Mouse (Mus musculus) hindbrain, embryonic 16.5 days (tissue): Measurements from ENCODE around the gene Alpk1. TPM values are rescaled to one million over a fixed set of nuclear protein-coding genes. Genes with fewer than 3 reads are reported as not detected.

Source experiments
- ATAC-seq: fragments of 200-750 bp; cut with Nextera tagmentation; 2 replicates; pipeline ENCODE4 v1.8.0; 2017; ENCODE audit warnings: moderate TSS enrichment, moderate library complexity
- H3K27ac ChIP-seq: fragments of 300-500 bp; sonication (generic); 2 replicates; pipeline ENCODE4 v1.5.1; 2014; ENCODE audit warnings: low read depth, mild to moderate bottlenecking, control low read depth, low read length, moderate library complexity
- H3K27me3 ChIP-seq: fragments of 300-500 bp; sonication (generic); replicated peaks from 2 replicates; pipeline ENCODE4 v1.6.1; 2014; ENCODE audit warnings: low read length; ENCODE audit not compliant: control insufficient read depth, insufficient read depth
- H3K36me3 ChIP-seq: fragments of 300-500 bp; sonication (generic); 2 replicates; pipeline ENCODE4 v1.6.1; 2014; ENCODE audit warnings: mild to moderate bottlenecking, low read length, moderate library complexity, mixed read lengths; ENCODE audit not compliant: control insufficient read depth, insufficient read depth
- H3K4me1 ChIP-seq: fragments of 300-500 bp; sonication (generic); 2 replicates; pipeline ENCODE4 v1.6.1; 2014; ENCODE audit warnings: low read depth, low read length; ENCODE audit not compliant: control insufficient read depth, insufficient read depth
- H3K4me2 ChIP-seq: fragments of 300-500 bp; sonication (generic); 2 replicates; pipeline ENCODE4 v1.6.1; 2014; ENCODE audit warnings: mild to moderate bottlenecking, low read length, control low read depth, moderate library complexity
- H3K4me3 ChIP-seq: fragments of 300-500 bp; sonication (generic); 2 replicates; pipeline ENCODE4 v1.5.1; 2014; ENCODE audit warnings: mild to moderate bottlenecking, low read length, control low read depth, moderate library complexity
- H3K9ac ChIP-seq: fragments of 300-500 bp; sonication (generic); 2 replicates; pipeline ENCODE4 v1.6.1; 2014; ENCODE audit warnings: low read depth, mild to moderate bottlenecking, control low read depth, low read length, moderate library complexity
- H3K9me3 ChIP-seq: fragments of 300-500 bp; sonication (generic); 2 replicates; pipeline ENCODE4 v1.6.1; 2014; ENCODE audit warnings: mild to moderate bottlenecking, low read length, moderate library complexity; ENCODE audit not compliant: control insufficient read depth
- WGBS: fragments of 180-500 bp; shearing (Covaris S2); extraction: QIAGEN DNeasy Blood & Tissue Kit; methylation state at CpG from one replicate; pipeline ENCODE4 v1.1.7; 2014; 5-methylcytosine and 5-hydroxymethylcytosine counted together
- polyA plus RNA-seq: library from polyadenylated mRNA; unstranded; fragments of >200 nt; fragmentation: Nextera tagmentation; extraction: Ambion mirVana; gene quantifications from 2 replicates; pipeline ENCODE4 v1.2.1, GENCODE M21; 2015

Gene Alpk1
- polyA plus RNA-seq, 1 experiment from 2014 or later = 0.46 TPM

- no peak overlapping the region for H3K4me3 ChIP-seq
- peaks cover 2% of the 10 kb centered on the region for H3K4me1 ChIP-seq
- H3K36me3 ChIP-seq = no peaks in the 10 kb centered on the region
- peaks cover 4% of the 10 kb centered on the region; the same call in 1 of the 2 replicates for H3K27me3 ChIP-seq
- H3K27ac ChIP-seq = no peak overlapping the region
- H3K4me2 ChIP-seq = no peak overlapping the region
- H3K9ac ChIP-seq = no peak overlapping the region
- H3K9me3 ChIP-seq = no peaks in the 10 kb centered on the region
- ATAC-seq = no peak
- WGBS = 89% methylated on average over 3 of the region's 3 CpGs
Observed at GRCm38 (mm10) chr3:127711536-127711935, 68.8 kb downstream of the Alpk1 start.

GRCm38 (mm10) chr3:127707089-127707485, 73.2 kb downstream of the Alpk1 start:
- Histone ChIP-seq H3K4me1 (peaks cover 5% of the 10 kb centered on the region), H3K4me2 (no peak overlapping the region), H3K4me3 (no peak overlapping the region), H3K9ac (no peak overlapping the region), H3K27me3 (peaks cover 4% of the 10 kb centered on the region; the same call in 1 of the 2 replicates), H3K36me3 (no peaks in the 10 kb centered on the region), H3K27ac (no peak overlapping the region), H3K9me3 (no peaks in the 10 kb centered on the region)
- WGBS = 22% methylated on average over 5 of the region's 5 CpGs
- ATAC-seq = no peak

DNA sequence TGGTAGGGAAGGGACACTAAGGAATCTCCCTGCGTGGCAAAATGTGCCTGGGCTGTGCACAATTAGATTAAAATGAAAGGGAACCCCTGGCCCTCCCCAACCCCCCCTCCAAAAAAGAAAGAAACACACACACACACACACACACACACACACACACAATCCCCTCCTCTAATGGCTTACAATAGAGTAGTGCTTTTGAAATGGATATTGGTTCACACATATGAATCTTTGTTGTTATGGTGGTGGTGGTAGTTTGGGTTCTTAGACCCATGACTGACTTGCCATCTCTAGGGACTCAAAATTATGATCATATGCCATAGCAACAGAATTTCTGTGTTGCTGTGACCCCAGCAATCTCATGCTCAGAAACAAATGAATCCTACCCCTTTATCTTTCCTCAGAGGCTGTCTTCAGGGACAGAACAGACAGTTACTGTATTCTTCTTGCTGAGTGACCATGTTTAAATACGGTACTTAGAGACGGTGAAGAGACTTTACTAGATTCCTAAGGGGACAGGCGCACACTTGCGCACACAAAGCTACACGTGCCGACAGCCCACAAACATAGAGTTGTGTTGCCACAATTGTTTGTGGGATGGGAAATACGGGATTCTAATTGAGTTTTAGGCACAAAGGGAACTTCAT, 73.8 kb downstream of the Alpk1 start:
- Histone ChIP-seq H3K27ac (no peak overlapping the region; the same call in 1 of the 2 replicates), H3K4me1 (peaks cover 5% of the 10 kb centered on the region), H3K4me3 (peak overlapping the region; percentile 29), H3K9ac (no peak overlapping the region), H3K4me2 (peak overlapping the region; percentile 56), H3K9me3 (no peaks in the 10 kb centered on the region), H3K27me3 (peaks cover 4% of the 10 kb centered on the region; the same call in 1 of the 2 replicates), H3K36me3 (no peaks in the 10 kb centered on the region)
- 36% methylated on average over 8 of the region's 8 CpGs for WGBS
- ATAC-seq = peak; percentile 35; the same call in 1 of the 2 replicates

DNA sequence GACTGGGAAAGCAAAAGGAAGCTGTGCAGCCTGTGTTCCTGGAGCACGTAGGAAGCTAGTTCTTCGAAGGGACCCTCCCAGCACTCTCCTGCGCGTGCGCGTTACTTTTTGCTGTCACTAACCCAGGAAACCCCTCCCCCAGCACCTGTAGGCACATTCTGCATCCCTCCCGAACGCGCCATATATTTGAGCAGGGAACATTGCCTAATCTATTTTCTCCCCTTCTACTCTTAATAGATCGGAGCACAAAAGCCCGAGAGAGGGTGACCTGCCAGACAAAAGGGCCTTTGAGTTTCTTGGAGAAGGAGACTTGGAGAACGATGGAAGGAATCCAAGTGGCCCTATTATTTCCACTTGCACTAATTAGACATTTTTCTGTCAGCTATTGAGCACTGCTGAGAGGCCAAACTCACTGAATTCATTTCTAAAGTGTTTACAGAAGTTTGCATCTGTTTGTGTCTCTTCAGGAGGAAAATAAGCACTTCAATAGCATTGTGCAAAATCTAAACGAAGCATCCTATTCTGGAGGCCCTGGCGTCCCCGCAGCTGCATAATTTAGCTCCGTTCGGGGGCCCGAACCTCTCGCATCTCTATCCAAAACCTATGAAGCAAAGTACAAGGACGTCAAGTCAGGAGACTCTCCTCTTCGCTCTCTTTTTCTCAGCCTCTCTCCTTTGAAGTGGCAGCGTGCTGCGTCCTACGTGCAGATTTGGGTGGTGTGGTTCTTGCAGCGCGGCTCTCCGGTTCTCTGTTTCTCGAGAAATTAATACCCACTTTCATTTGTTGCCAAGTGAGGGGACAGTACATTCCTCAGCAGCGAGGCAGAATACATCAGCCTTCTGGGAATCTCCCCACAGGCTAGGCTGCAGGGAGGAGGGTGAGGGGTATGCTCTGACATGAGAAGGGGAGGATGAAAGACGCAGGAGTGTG, 74.5 kb downstream of the Alpk1 start:
- H3K4me1 ChIP-seq = peaks cover 5% of the 10 kb centered on the region
- 4% methylated on average over 30 of the region's 30 CpGs for WGBS
- peak overlapping the region; percentile 29 for H3K4me3 ChIP-seq
- H3K27ac ChIP-seq = peak overlapping the region; percentile 36
- no peaks in the 10 kb centered on the region for H3K9me3 ChIP-seq
- H3K27me3 ChIP-seq = peaks cover 2% of the 10 kb centered on the region
- H3K9ac ChIP-seq = peak overlapping the region; percentile 11; the same call in 1 of the 2 replicates
- ATAC-seq = peak; percentile 86
- no peaks in the 10 kb centered on the region for H3K36me3 ChIP-seq
- H3K4me2 ChIP-seq = peak overlapping the region; percentile 56

DNA sequence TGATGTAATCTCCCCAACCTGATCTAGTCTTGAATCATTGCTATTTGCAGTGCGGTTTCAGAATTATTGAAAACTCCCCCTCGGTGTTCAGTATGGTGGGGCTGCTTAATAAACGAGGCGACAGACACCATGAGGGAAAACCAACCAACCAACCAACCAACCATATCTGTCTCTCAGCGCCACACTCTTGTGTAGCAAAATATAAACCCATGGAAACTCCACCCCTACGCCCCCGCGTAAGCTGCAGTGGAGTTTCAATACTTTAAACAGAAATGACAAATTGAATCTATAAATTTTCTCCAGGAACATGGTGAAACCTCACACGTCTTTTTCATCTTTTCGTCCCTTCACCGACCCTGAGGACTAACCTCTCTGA, 75.2 kb downstream of the Alpk1 start:
- ATAC-seq = peak; percentile 28; the same call in 1 of the 2 replicates
- peak overlapping the region; percentile 29 for H3K4me3 ChIP-seq
- H3K9me3 ChIP-seq = no peaks in the 10 kb centered on the region
- H3K27ac ChIP-seq = no peak overlapping the region
- WGBS = 55% methylated on average over 11 of the region's 11 CpGs
- no peaks in the 10 kb centered on the region for H3K36me3 ChIP-seq
- peaks cover 5% of the 10 kb centered on the region for H3K4me1 ChIP-seq
- no peak overlapping the region for H3K9ac ChIP-seq
- peak overlapping the region; percentile 56 for H3K4me2 ChIP-seq
- H3K27me3 ChIP-seq = peaks cover 2% of the 10 kb centered on the region

- no peak for ATAC-seq
- H3K9ac ChIP-seq = no peak overlapping the region
- no peak overlapping the region for H3K4me2 ChIP-seq
- no peaks in the 10 kb centered on the region for H3K9me3 ChIP-seq
- H3K27ac ChIP-seq = no peak overlapping the region
- peaks cover 5% of the 10 kb centered on the region for H3K27me3 ChIP-seq
- peaks cover 2% of the 10 kb centered on the region; the same call in 1 of the 2 replicates for H3K4me1 ChIP-seq
- H3K4me3 ChIP-seq = no peak overlapping the region
- WGBS = 54% methylated on average over 4 of the region's 4 CpGs
- no peaks in the 10 kb centered on the region for H3K36me3 ChIP-seq
Observed at GRCm38 (mm10) chr3:127701196-127701825, 79.0 kb downstream of the Alpk1 start.

- Histone ChIP-seq H3K9ac (no peak overlapping the region), H3K27ac (no peak overlapping the region), H3K9me3 (no peaks in the 10 kb centered on the region), H3K4me1 (peaks cover 5% of the 10 kb centered on the region), H3K4me3 (no peak overlapping the region), H3K27me3 (peaks cover 10% of the 10 kb centered on the region), H3K4me2 (no peak overlapping the region), H3K36me3 (no peaks in the 10 kb centered on the region)
- ATAC-seq = no peak
- WGBS = 89% methylated on average over 5 of the region's 5 CpGs
Observed at GRCm38 (mm10) chr3:127698636-127699035, 81.7 kb downstream of the Alpk1 start.

GRCm38 (mm10) chr3:127696541-127696940, 83.8 kb downstream of the Alpk1 start:
- Histone ChIP-seq H3K4me1 (peaks cover 5% of the 10 kb centered on the region), H3K36me3 (no peaks in the 10 kb centered on the region), H3K9me3 (no peaks in the 10 kb centered on the region), H3K9ac (no peak overlapping the region), H3K27me3 (peaks cover 10% of the 10 kb centered on the region), H3K4me2 (no peak overlapping the region), H3K4me3 (no peak overlapping the region), H3K27ac (no peak overlapping the region)
- 77% methylated on average over 11 of the region's 11 CpGs for WGBS
- ATAC-seq = peak; percentile 60; the same call in 1 of the 2 replicates
